Mouse (Mus musculus) G1E-ER4 (cell line): Measurements from ENCODE around the gene Ciz1. TPM values are rescaled to one million over a fixed set of nuclear protein-coding genes. Genes with fewer than 3 reads are reported as not detected.

ENCODE experiments used
- GATA1 ChIP-seq: IDR thresholded peaks from one replicate; pipeline ENCODE4 v1.8.0; 2012; ENCODE audit warnings: low read length, inconsistent platforms
- polyA plus RNA-seq: library from polyadenylated mRNA; stranded (reverse); fragments of >175 nt; gene quantifications from 2 replicates; pipeline ENCODE4 v1.2.3, GENCODE M21; 2012

The Ciz1 gene
- polyA plus RNA-seq, 1 experiment = 353 TPM

DNA sequence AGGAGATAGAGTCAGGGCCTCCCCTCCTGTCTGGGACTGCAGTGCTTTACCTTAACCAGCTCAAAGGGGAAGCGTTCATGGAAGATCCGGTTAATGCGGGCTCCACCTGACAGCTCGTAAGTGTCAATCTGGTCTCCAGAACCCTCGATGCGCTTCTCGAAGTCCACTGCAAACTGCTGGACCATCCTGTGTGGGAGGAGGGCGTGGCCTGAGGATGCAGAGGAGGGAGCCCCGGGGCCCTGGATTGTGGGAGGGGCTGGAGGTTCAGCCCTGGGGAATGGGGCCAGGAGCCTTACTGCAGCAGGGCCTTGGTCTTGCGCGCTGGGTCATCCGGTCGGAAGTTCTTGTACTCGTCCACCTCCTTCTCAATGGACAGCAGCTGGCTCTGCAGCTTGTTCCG is 16.2 kb upstream of the Ciz1 start:
- no peak for TF ChIP-seq GATA1

DNA sequence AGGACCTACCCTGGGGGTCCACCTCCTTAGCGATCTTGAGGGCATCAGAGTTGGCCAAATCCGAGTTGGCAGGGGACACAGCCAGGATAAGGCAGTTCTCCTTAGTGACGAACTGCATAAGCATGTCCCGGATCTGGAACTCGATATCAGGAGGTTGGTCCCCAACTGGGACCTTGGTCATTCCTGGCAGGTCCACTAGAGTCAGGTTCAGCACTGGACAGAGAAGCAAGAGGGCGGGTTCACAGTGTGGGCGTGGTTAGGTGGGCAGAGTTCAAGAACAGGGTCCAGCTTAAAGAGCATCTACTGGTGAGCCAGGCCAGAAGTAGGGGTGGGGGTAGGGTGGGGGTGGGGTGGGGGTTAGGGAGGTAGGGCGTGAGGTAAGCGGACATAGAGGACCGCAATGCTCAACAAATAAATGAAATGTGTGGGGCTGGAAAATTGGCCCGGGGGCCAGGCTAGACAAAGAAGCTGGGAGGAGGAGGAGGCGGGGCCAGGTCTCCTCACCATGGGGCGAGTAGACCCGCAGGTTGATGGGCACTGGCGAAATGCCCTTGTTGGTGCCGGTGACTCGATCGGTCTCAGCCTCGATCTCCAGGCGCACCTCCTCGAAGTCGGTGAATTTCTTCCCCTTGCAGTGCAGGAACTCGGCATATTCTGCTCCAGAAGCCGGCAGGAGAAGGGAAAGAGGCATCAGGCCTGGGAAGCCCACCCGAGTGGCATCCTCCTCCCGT is 12.1 kb upstream of the Ciz1 start:
- no peak for TF ChIP-seq GATA1

GRCm38 (mm10) chr2:32340836-32341633 is 11.1 kb upstream of the Ciz1 start:
- TF ChIP-seq GATA1 = no peak

DNA sequence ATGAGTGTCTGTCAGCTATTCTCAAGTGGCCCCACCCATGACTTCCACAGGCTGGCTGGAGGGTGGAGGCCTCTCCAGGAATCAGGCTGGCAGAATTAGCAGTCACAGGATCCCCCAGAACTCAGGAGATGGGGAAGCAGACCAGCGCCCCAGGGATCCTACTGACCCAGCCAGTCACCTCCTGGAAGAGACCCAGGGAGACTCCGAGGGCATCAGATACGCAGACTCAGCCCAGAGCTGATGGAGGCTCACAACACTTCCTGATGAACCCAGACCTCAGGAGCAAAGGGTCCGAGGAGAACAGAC is 10.5 kb upstream of the Ciz1 start:
- TF ChIP-seq GATA1 = no peak

DNA sequence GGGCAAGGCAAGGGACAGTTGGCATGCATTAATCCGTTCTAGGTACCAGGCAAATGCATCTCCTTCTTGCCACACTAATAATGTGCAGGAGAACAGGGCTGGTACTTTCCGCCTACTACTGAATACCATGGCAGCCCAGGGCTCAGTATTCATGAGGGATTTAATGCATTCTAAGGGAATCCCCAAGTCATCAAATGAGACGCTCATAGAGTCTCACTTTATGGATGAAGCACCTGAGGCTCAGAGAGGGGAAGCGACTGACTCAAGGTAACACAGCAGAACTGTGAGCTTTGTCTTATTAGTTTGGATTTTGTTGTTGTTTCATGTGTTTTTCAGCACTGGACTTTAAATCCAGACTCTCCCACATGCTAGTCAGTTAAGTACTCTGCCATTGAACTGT is 10.1 kb upstream of the Ciz1 start:
- no peak for TF ChIP-seq GATA1

- TF ChIP-seq GATA1 = no peak
These were observed 9.4 kb upstream of the Ciz1 start for GRCm38 (mm10) chr2:32342539-32343350.

DNA sequence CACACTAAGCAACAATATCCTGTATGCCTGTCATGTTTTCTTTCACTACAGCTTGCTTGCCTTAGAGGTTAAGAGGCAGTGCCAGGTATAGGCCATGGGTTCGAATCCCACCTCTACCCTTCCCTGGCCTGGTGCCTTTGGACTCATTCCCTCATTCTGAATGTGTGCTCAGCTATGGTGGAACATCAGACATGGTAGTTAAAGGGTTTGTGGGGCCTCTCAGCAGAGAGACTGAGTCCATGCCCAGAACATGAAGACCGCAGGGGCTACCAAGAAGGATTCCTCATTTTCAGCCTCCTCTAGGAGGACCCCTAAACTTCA is 8.8 kb upstream of the Ciz1 start:
- TF ChIP-seq GATA1 = no peak

DNA sequence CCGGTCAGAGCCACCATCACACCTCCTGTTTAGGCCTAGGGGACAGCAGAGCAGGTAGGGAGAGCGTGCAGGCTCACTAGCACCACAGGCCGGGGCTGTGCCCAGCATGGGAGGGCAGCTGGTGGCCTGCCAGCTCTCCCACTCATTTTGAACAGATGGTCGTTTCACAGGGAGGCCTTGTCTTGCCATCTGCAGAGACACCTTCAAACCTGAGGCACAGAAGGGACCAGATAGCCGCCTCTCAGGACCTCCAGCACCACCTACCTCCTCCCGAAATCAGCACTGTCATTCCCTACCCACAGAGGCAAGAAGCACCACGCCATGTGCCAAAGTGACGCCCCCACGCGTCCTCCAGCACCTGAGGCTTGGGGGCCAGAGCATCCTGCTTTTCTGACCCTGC is 8.1 kb upstream of the Ciz1 start:
- no peak for TF ChIP-seq GATA1

DNA sequence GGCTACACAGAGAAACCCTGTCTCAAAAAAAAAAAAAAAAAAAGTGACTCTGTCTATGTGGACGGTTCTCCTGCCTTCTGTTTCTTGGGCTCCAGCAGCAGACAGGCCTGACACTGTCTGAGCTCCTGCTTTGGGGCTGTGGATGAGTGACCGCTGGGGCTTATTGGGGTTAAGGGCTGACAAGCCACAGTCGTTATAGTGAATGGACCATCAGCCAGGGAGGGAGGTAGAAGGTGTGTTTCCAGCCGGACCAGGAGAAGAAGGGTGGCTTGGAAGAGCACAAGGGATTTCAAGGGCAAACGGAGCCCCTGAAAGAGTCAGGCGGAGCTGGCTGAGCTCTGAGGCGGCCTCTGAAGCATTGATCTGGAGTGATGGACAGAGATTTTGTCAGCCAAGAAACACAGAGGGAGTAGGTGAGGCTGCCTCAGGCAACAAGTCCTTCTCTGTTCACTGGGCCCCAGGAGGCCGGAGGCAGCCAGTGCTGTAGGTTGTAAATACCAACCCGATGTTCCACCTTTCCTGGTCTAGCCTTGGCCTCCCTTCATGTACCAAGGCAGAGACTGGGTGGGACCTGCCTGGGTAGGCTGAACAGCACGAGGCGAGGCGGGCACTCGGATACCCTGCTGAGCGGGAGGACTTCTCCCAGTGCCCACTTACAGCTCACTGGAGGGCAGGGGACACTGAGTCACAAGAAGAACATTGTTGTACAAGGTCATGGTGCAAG is 7.4 kb upstream of the Ciz1 start:
- no peak for TF ChIP-seq GATA1

DNA sequence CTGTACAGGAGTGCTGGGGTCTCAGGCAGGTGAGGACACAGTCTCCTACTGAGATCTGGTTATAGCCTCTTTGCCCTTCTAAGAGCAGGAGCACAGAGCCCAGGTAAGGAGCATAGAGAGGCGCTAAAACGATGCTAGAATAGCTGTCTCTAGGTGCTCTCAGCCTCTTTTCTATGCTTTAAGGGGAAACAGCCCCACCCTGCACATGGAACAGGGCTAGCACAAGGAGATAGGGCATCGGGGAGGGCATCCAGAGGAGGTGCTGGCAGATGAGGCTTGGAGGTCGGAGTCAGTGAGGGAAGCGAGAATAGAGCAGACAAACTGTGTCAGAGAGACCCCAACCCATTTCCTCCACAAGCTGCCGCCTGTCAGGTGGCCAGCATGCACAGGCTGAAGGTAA is 5.1 kb upstream of the Ciz1 start:
- TF ChIP-seq GATA1 = no peak

DNA sequence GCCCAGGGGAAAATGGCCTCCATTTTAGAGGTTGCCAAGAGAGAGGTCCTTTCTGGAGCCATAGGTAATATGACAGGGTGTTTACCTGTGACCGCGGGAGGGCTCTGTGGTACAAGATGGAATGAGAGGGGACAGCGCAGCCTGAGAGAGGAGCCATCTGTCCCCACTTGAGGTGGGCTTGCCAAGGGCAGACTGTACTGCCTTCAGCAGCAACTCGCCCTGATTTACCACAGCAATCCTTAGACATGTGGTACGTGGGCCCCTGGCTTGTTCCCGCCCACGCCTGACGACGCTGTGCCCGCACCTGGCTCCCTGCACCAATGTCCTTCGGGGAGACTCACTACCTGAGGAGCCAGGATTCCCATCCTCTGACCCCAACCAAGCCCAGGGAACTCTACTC is 3.8 kb upstream of the Ciz1 start:
- no peak for TF ChIP-seq GATA1

GRCm38 (mm10) chr2:32349625-32350255 is 2.4 kb upstream of the Ciz1 start:
- TF ChIP-seq GATA1 = no peak

- no peak for TF ChIP-seq GATA1
These were observed 1.6 kb upstream of the Ciz1 start for GRCm38 (mm10) chr2:32350471-32351051.

DNA sequence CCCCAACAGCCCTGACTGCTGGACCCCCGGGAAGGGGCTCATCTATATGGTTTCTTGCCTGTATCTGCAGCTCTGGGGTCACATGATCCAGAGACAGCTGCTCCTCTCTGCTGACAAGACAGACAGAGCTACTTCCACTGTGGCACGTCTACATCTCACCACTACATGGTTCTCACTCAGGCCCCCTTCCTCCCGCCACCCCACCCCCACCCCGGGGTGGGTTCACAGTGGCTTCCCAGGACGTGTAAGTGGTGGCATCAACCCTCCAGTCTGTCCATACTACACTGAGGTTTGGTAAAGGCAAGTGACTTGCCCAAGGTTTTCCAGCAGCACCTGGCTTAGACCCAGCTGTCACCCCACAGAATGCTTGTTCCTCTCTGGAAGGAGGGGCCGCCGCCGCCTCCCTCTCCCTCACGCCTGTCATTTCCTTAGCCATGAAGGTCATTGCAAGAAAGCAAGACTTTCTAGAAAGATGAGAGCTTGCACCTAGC is 611 bp upstream of the Ciz1 start:
- TF ChIP-seq GATA1 = no peak

GRCm38 (mm10) chr2:32353007-32353542 is 948 bp downstream of the Ciz1 start, which contains the start of gene Dnm1:
TSS of gene Dnm1 (minus strand) at chr2:32353338.
- no peak for TF ChIP-seq GATA1

GRCm38 (mm10) chr2:32353836-32354235 is 1.7 kb downstream of the Ciz1 start:
- TF ChIP-seq GATA1 = no peak
